ENCODE assay signal across 31 mouse cellular contexts in genomic region chr19:4145936-4146335, GRCm38 (mm10). TPM values are rescaled to one million over a fixed set of nuclear protein-coding genes. Genes with fewer than 3 reads are reported as not detected.
A peak's percentile ranks its signal among the peaks of the same experiment; 100 is the strongest.
DNase-seq lines count a peak whose midpoint lies in the region; TF ChIP-seq lines count a peak whose summit lies in the region.
"Had no signal": no experiment of that assay in that cellular context is flagged by ENCODE, and none has a peak within 500 bp of the region (broad histone marks: within the 10 kb centered on the region; RNA-seq: fewer than 3 reads in every experiment).

No protein-coding gene starts in this region.

- H3K27me3 ChIP-seq in kidney, adult 2 months (replicated peaks; ENCODE audit: control insufficient read depth, insufficient read depth, low read length): no peaks in the 10 kb centered on the region
- H3K27me3 ChIP-seq: CH12.LX; embryonic facial prominence, embryonic 12.5 days; embryonic facial prominence, embryonic 15.5 days; heart, embryonic 12.5 days; heart, embryonic 15.5 days; hindbrain, embryonic 12.5 days had no signal

- H3K36me3 ChIP-seq in kidney, adult 2 months (ENCODE audit: control insufficient read depth, insufficient read depth, low read length): no peaks in the 10 kb centered on the region

- TF ChIP-seq POLR2A in kidney, adult 2 months (IDR thresholded peaks at IDR 0.05; ENCODE audit: low read depth, low read length): no peak

- peak overlapping the region; percentile 96; the same call in 1 of the 2 replicates for H3K27ac ChIP-seq in gastrocnemius, adult 2 months
- H3K27ac ChIP-seq in kidney, adult 2 months (ENCODE audit: insufficient read depth, low read depth, low read length): no peak overlapping the region
- peak overlapping the region; percentile 27; the same call in 1 of the 2 replicates for H3K27ac ChIP-seq in brown adipose tissue, adult 24 weeks (replicated peaks; ENCODE audit: low read depth, low read length)
- H3K27ac ChIP-seq: embryonic facial prominence, embryonic 12.5 days; embryonic facial prominence, embryonic 15.5 days; hindbrain, embryonic 12.5 days had no signal

- H3K4me3 ChIP-seq in gastrocnemius, adult 2 months: no peak overlapping the region
- H3K4me3 ChIP-seq in kidney, adult 2 months (ENCODE audit: insufficient read depth, low read depth, low read length): no peak overlapping the region
- H3K4me3 ChIP-seq in brown adipose tissue, adult 24 weeks (ENCODE audit: insufficient read depth, low read depth, low read length): no peak overlapping the region
- H3K4me3 ChIP-seq: embryonic facial prominence, embryonic 12.5 days; embryonic facial prominence, embryonic 15.5 days; heart, embryonic 12.5 days; heart, embryonic 15.5 days; hindbrain, embryonic 12.5 days had no signal

- WGBS in kidney, adult 2 months: 97% methylated on average over 5 of the region's 5 CpGs

- H3K4me1 ChIP-seq in kidney, adult 2 months (ENCODE audit: control insufficient read depth, insufficient read depth, low read length): peaks cover 15% of the 10 kb centered on the region
- peaks cover 54% of the 10 kb centered on the region for H3K4me1 ChIP-seq in brown adipose tissue, adult 24 weeks (ENCODE audit: control insufficient read depth, insufficient read depth, insufficient read length, low read length)

- DNase-seq in gastrocnemius, adult 2 months: no peak
- DNase-seq in gastrocnemius, adult 18-20 months (ENCODE audit: low spot score): no peak
- DNase-seq in kidney, adult 9 months: peak; percentile 11
- DNase-seq in kidney, adult 2 months: no peak
- peak; percentile 80 for DNase-seq in R1 (ENCODE audit: low read depth, low spot score)
- no peak for DNase-seq in urinary bladder, postnatal 36 days (ENCODE audit: low spot score in 2 of 2)
- DNase-seq: adrenal gland, postnatal 10 days; adrenal gland, postnatal 36 days; B cell, adult 2 months; cerebellum, adult 18-20 months; cerebellum, adult 9-10 months; forebrain, postnatal 0 days; gastrocnemius, postnatal 10 days; gastrocnemius, postnatal 36 days; heart, postnatal 14 days; kidney, adult 18-20 months had no signal

- TF ChIP-seq CTCF in gastrocnemius, adult 2 months (IDR thresholded peaks at IDR 0.05): no peak
- no peak for TF ChIP-seq CTCF in kidney, adult 2 months (conservative IDR thresholded peaks at IDR 0.05; ENCODE audit: insufficient read depth, insufficient read length, low read depth, low read length)

- intact Hi-C loops in gastrocnemius, adult 2 months (cut with DNase I): no loop called here

RNA-seq across cellular contexts. Expression of gene Cabp4, which starts 2.1 kb away (rescaled TPM):
- not detected for total RNA-seq in gastrocnemius, adult 2 months (2021)
- total RNA-seq in gastrocnemius, adult 18-20 months (2021): not detected
- 0.12 and 0.20 TPM in 2 replicates for polyA plus RNA-seq in kidney, adult 2 months (2012; rRNA removed)
- polyA plus RNA-seq in brown adipose tissue, adult 24 weeks (2012; ENCODE audit: insufficient read depth, insufficient read length, missing spikeins): not detected in 2 replicates
- total RNA-seq: common myeloid progenitor, adult 5-6 weeks; forebrain, postnatal 0 days; gastrocnemius, postnatal 10 days; gastrocnemius, postnatal 36 days; granulocyte monocyte progenitor cell, adult 5-6 weeks; heart, postnatal 14 days; hematopoietic stem cell, adult 5-6 weeks had no signal
- polyA plus RNA-seq: embryonic facial prominence, embryonic 12.5 days; forebrain, embryonic 11.5 days; heart, embryonic 15.5 days had no signal

RNA-seq across cellular contexts. Expression of gene Coro1b, which starts 2.5 kb away (rescaled TPM):
- total RNA-seq in gastrocnemius, adult 2 months (2021): 10 to 100 TPM in 1 of 2 experiments, 1 to 10 TPM in 1; 9.8 to 14.7 TPM
- 10 to 100 TPM; 11.9 to 13.4 TPM for total RNA-seq in gastrocnemius, adult 18-20 months (2021)
- polyA plus RNA-seq in kidney, adult 2 months (2012; rRNA removed): 176 and 181 TPM in 2 replicates
- 103 and 112 TPM in 2 replicates for polyA plus RNA-seq in brown adipose tissue, adult 24 weeks (2012; ENCODE audit: insufficient read depth, insufficient read length, missing spikeins)

RNA-seq across cellular contexts. Expression of gene Gpr152, which starts 6.3 kb away (rescaled TPM):
- not detected for total RNA-seq in gastrocnemius, adult 2 months (2021)
- not detected for total RNA-seq in gastrocnemius, adult 18-20 months (2021)
- 0.03 and 0.05 TPM in 2 replicates for polyA plus RNA-seq in kidney, adult 2 months (2012; rRNA removed)
- polyA plus RNA-seq in brown adipose tissue, adult 24 weeks (2012; ENCODE audit: insufficient read depth, insufficient read length, missing spikeins): not detected in 2 replicates
- total RNA-seq: adrenal gland, adult 18-20 months; adrenal gland, postnatal 10 days; common myeloid progenitor, adult 5-6 weeks; gastrocnemius, postnatal 10 days; gastrocnemius, postnatal 36 days; granulocyte monocyte progenitor cell, adult 5-6 weeks; heart, postnatal 14 days; hematopoietic stem cell, adult 5-6 weeks; MEL had no signal
- polyA plus RNA-seq: embryonic facial prominence, embryonic 12.5 days; embryonic facial prominence, embryonic 15.5 days; forebrain, embryonic 11.5 days; forebrain, embryonic 14.5 days; forebrain, postnatal 0 days; heart, embryonic 12.5 days; heart, embryonic 15.5 days; hindbrain, embryonic 16.5 days had no signal

RNA-seq across cellular contexts. Expression of gene Ptprcap, which starts 7.5 kb away (rescaled TPM):
- under 1 TPM in 1 of 2 experiments, not detected in 1; 0.43 TPM for total RNA-seq in gastrocnemius, adult 2 months (2021)
- not detected for total RNA-seq in gastrocnemius, adult 18-20 months (2021)
- 4.7 and 20.0 TPM in 2 replicates for polyA plus RNA-seq in kidney, adult 2 months (2012; rRNA removed)
- 1.3 and 3.3 TPM in 2 replicates for polyA plus RNA-seq in brown adipose tissue, adult 24 weeks (2012; ENCODE audit: insufficient read depth, insufficient read length, missing spikeins)

RNA-seq across cellular contexts. Expression of gene Rps6kb2, which starts 17.2 kb away (rescaled TPM):
- 10 to 100 TPM; 24.8 to 27.8 TPM for total RNA-seq in gastrocnemius, adult 2 months (2021)
- 10 to 100 TPM; 24.8 to 25.9 TPM for total RNA-seq in gastrocnemius, adult 18-20 months (2021)
- 41.0 and 41.8 TPM in 2 replicates for polyA plus RNA-seq in kidney, adult 2 months (2012; rRNA removed)
- 17.2 and 17.7 TPM in 2 replicates for polyA plus RNA-seq in brown adipose tissue, adult 24 weeks (2012; ENCODE audit: insufficient read depth, insufficient read length, missing spikeins)

Comparison
In these comparisons a context has a peak if more than half of its experiments do, and no peak if none do; other contexts are left out.
1. DNase-seq: peak in kidney, adult 9 months (single experiment) and R1 (single experiment); none in gastrocnemius, adult 2 months (single experiment), gastrocnemius, adult 18-20 months (single experiment), kidney, adult 2 months (single experiment) and urinary bladder, postnatal 36 days (0 of 2).